Mouse (Mus musculus) forebrain, embryonic 13.5 days (tissue): Measurements from ENCODE around the gene Pgk1. TPM values are rescaled to one million over a fixed set of nuclear protein-coding genes. Genes with fewer than 3 reads are reported as not detected.
A peak's percentile ranks its signal among the peaks of the same experiment; 100 is the strongest.
"Not testable (repeated sequence)": the region's sequence is repeated elsewhere in the genome, so short reads cannot be mapped to it uniquely, and the experiment has no call there.

Experiments used
- ATAC-seq: fragments of 200-750 bp; cut with Nextera tagmentation; 2 replicates; pipeline ENCODE4 v1.8.0; 2017
- H3K27ac ChIP-seq: fragments of 300-500 bp; sonication (generic); 2 replicates; pipeline ENCODE4 v1.5.1; 2015; ENCODE audit warnings: inconsistent platforms, mild to moderate bottlenecking, moderate library complexity
- H3K27me3 ChIP-seq: fragments of 300-500 bp; sonication (generic); 2 replicates; pipeline ENCODE4 v1.6.1; 2015; ENCODE audit warnings: mild to moderate bottlenecking, inconsistent platforms
- H3K36me3 ChIP-seq: fragments of 300-500 bp; sonication (generic); 2 replicates; pipeline ENCODE4 v1.6.1; 2015; ENCODE audit warnings: mild to moderate bottlenecking, inconsistent platforms; ENCODE audit not compliant: poor library complexity, severe bottlenecking
- H3K4me1 ChIP-seq: fragments of 300-500 bp; sonication (generic); 2 replicates; pipeline ENCODE4 v1.6.1; 2015; ENCODE audit warnings: inconsistent platforms
- H3K4me2 ChIP-seq: fragments of 300-500 bp; sonication (generic); 2 replicates; pipeline ENCODE4 v1.6.1; 2015; ENCODE audit warnings: inconsistent platforms, mild to moderate bottlenecking, moderate library complexity
- H3K4me3 ChIP-seq: fragments of 300-500 bp; sonication (generic); 2 replicates; pipeline ENCODE4 v1.5.1; 2015; ENCODE audit warnings: mild to moderate bottlenecking, inconsistent platforms
- H3K9ac ChIP-seq: fragments of 300-500 bp; sonication (generic); 2 replicates; pipeline ENCODE4 v1.6.1; 2015; ENCODE audit warnings: mild to moderate bottlenecking, inconsistent platforms
- H3K9me3 ChIP-seq: fragments of 300-500 bp; sonication (generic); replicated peaks from 2 replicates; pipeline ENCODE4 v1.6.1; 2016; ENCODE audit warnings: inconsistent platforms
- WGBS: fragments of 180-500 bp; shearing (Covaris S2); methylation state at CpG from one replicate; pipeline ENCODE4 v1.1.7; 2015; 5-methylcytosine and 5-hydroxymethylcytosine counted together
- polyA plus RNA-seq: library from polyadenylated mRNA; unstranded; fragments of >200 nt; fragmentation: Nextera tagmentation; extraction: Ambion mirVana; gene quantifications from 2 replicates; pipeline ENCODE4 v1.2.1, GENCODE M21; 2015

Gene Pgk1
- polyA plus RNA-seq, 1 experiment from 2014 or later, result 346 TPM

DNA sequence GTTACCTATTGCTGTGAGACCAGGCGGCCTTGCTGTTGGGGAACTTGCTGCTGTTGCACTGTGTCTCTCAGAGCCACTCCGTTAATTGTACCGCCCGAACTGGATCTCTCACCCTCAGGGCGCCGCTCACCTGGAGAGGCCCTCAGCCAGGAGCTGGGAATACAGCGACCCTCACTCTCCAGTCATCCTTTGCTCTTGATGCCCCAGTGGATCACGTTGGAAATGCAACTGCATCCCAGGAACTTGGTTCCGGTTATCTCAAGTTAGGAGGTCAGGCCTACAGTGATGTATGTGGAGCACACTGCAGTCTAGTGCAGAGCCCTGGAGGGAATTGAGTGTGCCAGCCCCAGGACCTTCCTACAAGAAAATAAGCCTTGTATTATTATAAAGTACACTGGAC, 10.6 kb upstream of the Pgk1 start:
- H3K4me1 ChIP-seq, result no peaks in the 10 kb centered on the region
- 65% methylated on average over 9 of the region's 9 CpGs for WGBS
- ATAC-seq, result no peak

DNA sequence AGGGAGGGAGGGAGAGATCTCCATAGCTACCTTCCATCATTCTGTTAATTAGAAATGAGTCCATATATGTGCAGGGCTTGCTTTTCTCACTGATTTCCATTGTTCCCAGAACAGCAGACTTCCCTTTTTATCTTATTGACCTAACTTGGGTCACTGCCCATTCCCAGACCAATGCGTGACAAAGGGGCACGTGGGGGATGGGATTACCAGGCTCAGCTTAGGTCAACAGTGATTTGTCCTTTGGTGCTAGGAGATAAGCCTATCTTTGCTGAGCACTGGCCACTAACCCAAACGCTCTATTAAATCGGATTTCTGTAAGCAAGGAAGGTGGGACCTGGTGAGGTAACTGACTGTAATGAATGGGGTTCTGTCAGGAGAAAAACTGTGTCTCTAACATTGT, 2.6 kb upstream of the Pgk1 start:
- H3K36me3 ChIP-seq, result no peaks in the 10 kb centered on the region
- H3K4me2 ChIP-seq, result no peak overlapping the region
- H3K4me3 ChIP-seq, result no peak overlapping the region
- H3K27me3 ChIP-seq, result no peaks in the 10 kb centered on the region
- H3K4me1 ChIP-seq, result peaks cover 14% of the 10 kb centered on the region
- 32% methylated on average over 4 of the region's 4 CpGs for WGBS
- no peak overlapping the region for H3K9ac ChIP-seq
- no peaks in the 10 kb centered on the region for H3K9me3 ChIP-seq
- no peak overlapping the region for H3K27ac ChIP-seq
- ATAC-seq, result no peak

More for the DNA sequence above, 10.6 kb upstream of the Pgk1 start:
- Histone ChIP-seq H3K9me3 (no peaks in the 10 kb centered on the region), H3K4me3 (no peak overlapping the region), H3K4me2 (no peak overlapping the region), H3K36me3 (no peaks in the 10 kb centered on the region), H3K27me3 (no peaks in the 10 kb centered on the region), H3K9ac (no peak overlapping the region), H3K27ac (no peak overlapping the region)

DNA sequence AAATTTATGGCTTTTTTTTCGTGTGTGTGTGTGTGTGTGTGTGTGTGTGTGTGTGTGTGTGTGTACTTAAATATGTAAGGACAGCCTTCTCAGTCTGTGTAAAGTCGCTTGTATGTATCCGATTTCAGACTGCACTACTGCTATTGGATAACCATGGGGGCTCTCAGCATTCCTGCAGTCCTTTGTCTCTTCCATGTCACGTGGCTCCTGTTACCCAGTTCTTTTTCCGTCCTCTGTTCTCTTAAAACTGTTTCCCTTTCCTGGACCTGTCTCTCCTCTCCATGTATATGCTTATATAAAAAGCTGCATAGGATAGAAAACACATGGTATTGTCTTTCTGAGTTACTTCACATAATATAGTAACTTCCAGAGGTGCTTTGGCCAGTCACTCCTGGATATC, 1.2 kb upstream of the Pgk1 start:
- WGBS, result 15% methylated on average over 5 of the region's 5 CpGs
- Histone ChIP-seq H3K36me3 (no peaks in the 10 kb centered on the region), H3K9me3 (no peaks in the 10 kb centered on the region), H3K27me3 (no peaks in the 10 kb centered on the region), H3K27ac (peak overlapping the region; percentile 88), H3K9ac (no peak overlapping the region), H3K4me2 (peak overlapping the region; percentile 20; the same call in 1 of the 2 replicates), H3K4me1 (peaks cover 23% of the 10 kb centered on the region), H3K4me3 (no peak overlapping the region)
- no peak for ATAC-seq

DNA sequence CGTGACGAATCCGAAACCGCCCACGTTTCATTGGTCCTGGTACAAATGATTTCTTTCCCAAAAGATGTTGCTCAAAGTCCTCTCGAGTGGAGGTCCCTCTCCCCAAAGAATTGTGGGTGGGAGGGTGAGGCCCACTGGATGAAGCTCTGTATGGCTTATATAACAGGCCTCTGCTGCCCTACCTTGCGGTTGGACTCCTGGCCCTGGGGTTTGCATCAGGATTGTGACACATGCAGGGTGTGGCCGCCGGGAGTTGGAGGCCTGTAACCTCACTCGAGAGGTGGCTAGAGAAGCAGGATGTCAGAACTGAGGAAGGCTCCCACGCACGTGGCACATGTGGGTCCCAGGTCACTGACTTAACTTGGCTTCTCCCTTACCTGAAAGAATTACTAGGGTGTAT, 837 bp downstream of the Pgk1 start:
- peak overlapping the region; percentile 73 for H3K9ac ChIP-seq
- no peak for ATAC-seq
- peak overlapping the region; percentile 54 for H3K4me3 ChIP-seq
- H3K36me3 ChIP-seq, result no peaks in the 10 kb centered on the region
- H3K4me2 ChIP-seq, result peak overlapping the region; percentile 70
- no peaks in the 10 kb centered on the region for H3K9me3 ChIP-seq
- H3K4me1 ChIP-seq, result peaks cover 23% of the 10 kb centered on the region
- no peaks in the 10 kb centered on the region for H3K27me3 ChIP-seq
- 13% methylated on average over 12 of the region's 12 CpGs for WGBS
- peak overlapping the region; percentile 44; the same call in 1 of the 2 replicates for H3K27ac ChIP-seq

DNA sequence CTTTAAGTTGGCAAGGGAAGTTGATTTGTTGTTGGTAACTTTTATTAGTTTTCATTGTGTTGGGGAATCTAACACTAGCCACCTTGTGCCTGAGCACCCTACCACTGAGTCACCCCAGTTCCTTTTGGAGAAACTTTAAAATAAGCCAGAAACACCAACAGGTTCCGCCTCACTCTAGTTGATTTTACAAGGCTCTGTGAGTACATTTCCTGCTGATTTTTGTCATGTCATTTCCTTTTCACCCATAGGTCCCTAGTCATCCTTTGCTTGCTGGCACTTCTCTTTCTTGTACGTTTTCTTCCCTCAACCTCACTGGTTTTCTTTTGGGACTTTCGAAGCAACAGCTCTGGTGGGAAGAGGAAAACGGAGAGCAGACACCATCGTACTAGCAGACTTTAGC, 2.5 kb downstream of the Pgk1 start:
- Histone ChIP-seq H3K9ac (no peak overlapping the region), H3K27ac (peak overlapping the region; percentile 54), H3K4me2 (peak overlapping the region; percentile 70), H3K27me3 (no peaks in the 10 kb centered on the region), H3K36me3 (no peaks in the 10 kb centered on the region), H3K9me3 (no peaks in the 10 kb centered on the region), H3K4me3 (peak overlapping the region; percentile 54), H3K4me1 (peaks cover 23% of the 10 kb centered on the region)
- 62% methylated on average over 5 of the region's 5 CpGs for WGBS
- ATAC-seq, result no peak

DNA sequence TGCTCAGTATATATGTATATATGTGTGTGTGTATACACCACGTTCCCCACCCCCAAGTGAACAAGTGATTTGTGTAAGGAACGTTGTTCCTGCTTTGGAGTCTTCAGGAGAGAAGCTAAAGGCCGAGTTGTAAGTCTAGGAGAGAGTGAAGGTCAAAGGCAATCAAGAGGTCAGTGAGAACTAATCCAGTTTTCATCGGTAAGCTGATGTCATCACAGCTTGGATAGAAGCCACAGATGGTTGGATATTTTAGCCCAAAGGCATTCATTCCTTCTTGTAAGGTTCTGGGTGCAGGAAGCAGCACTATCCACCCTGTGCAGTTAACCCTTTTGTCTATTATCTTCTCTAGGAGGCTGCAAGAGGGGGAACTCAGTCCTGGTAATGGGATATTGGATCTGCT, 3.2 kb downstream of the Pgk1 start:
- H3K36me3 ChIP-seq, result peaks cover 3% of the 10 kb centered on the region; the same call in 1 of the 2 replicates
- H3K27me3 ChIP-seq, result no peaks in the 10 kb centered on the region
- H3K4me2 ChIP-seq, result peak overlapping the region; percentile 70
- H3K4me1 ChIP-seq, result peaks cover 23% of the 10 kb centered on the region
- H3K9ac ChIP-seq, result no peak overlapping the region
- H3K4me3 ChIP-seq, result peak overlapping the region; percentile 54; the same call in 1 of the 2 replicates
- no peak for ATAC-seq
- no peaks in the 10 kb centered on the region for H3K9me3 ChIP-seq
- H3K27ac ChIP-seq, result no peak overlapping the region
- 44% methylated on average over 4 of the region's 4 CpGs for WGBS

DNA sequence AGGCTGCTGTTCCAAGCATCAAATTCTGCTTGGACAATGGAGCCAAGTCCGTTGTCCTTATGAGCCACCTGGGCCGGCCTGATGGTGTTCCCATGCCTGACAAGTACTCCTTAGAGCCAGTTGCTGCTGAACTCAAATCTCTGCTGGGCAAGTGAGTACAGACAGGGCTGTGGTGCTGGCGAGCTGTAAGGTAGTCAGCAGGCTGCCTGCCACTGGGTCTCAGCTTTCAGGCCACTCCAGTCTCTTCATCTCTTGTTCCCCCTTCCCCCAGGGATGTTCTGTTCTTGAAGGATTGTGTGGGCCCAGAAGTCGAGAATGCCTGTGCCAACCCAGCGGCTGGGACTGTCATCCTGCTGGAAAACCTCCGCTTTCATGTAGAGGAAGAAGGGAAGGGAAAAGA, 7.5 kb downstream of the Pgk1 start:
- ATAC-seq, H3K4me3 ChIP-seq: not testable (repeated sequence)
- 90% methylated on average over 6 of the region's 6 CpGs for WGBS

DNA sequence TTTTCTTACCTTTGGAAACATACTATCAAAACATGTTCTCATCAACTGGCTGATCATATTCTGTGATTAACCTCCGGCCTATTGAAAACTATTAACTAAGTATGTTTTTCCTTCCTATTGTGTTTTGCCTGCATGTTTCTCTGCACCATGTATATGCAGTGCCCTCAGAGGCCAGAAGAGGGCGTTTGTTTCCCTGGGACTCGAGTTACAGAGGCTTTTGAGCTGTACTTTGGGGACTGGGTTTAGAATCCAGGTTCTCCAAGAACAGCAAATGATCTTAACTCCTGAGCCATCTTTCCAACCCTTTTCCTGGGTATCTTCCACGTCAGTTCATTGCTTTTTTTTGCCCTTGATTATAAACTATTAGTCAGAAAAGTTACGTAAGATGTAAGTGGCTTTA, 10.4 kb downstream of the Pgk1 start:
- Histone ChIP-seq H3K4me2 (no peak overlapping the region), H3K4me3 (no peak overlapping the region), H3K9me3 (no peaks in the 10 kb centered on the region), H3K36me3 (peaks cover 57% of the 10 kb centered on the region), H3K27me3 (no peaks in the 10 kb centered on the region), H3K9ac (no peak overlapping the region), H3K27ac (no peak overlapping the region), H3K4me1 (no peaks in the 10 kb centered on the region)
- ATAC-seq, result no peak
- 67% methylated on average over 5 of the region's 5 CpGs for WGBS

More for the DNA sequence above, 7.5 kb downstream of the Pgk1 start:
- H3K4me1 ChIP-seq, H3K9ac ChIP-seq, H3K4me2 ChIP-seq, H3K27me3 ChIP-seq, H3K9me3 ChIP-seq, H3K27ac ChIP-seq: not testable (repeated sequence)
- H3K36me3 ChIP-seq, result peaks cover 34% of the 10 kb centered on the region

DNA sequence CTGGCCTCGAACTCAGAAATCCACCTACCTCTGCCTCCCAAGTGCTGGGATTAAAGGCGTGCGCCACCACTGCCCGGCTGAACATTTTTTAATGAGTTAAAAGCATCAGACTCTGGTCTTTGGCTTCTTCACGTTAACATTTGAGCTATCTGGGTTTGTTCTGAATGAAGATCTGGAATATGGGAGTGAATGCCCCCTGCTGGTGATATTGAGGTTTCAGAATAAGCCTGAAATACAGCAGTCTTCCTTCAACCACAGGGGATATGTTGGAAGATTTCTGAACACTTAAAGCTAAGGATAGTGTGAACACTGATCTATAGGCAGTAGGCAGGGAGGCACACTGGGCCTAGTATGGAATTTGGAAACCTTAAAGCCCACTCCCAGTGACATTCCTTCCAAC, 12.0 kb downstream of the Pgk1 start:
- H3K4me1 ChIP-seq, result no peaks in the 10 kb centered on the region
- H3K27ac ChIP-seq, result no peak overlapping the region
- H3K9me3 ChIP-seq, result no peaks in the 10 kb centered on the region
- ATAC-seq, result no peak
- H3K4me2 ChIP-seq, result no peak overlapping the region
- H3K4me3 ChIP-seq, result no peak overlapping the region
- 86% methylated on average over 5 of the region's 5 CpGs for WGBS
- H3K36me3 ChIP-seq, result peaks cover 66% of the 10 kb centered on the region
- H3K27me3 ChIP-seq, result no peaks in the 10 kb centered on the region
- no peak overlapping the region for H3K9ac ChIP-seq

DNA sequence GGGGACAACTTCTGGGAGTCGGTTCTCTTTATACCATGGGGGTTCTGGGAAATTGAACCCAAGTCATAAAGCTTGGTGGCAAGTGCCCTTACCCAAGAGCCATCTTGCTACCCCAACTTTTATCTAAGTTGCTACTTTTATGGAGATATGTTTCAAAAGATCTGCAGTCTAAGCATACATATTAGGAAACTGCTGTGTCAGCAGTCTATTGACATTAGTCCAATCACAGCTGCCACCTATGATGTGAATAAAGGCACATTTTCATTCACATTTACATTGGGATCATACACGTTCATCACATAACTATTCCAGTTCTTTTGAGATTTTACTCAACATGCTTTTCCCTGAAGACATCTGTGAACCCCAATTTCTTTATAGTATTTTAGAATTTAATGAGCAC, 22.2 kb downstream of the Pgk1 start:
- H3K4me3 ChIP-seq, result no peak overlapping the region
- no peak overlapping the region for H3K27ac ChIP-seq
- no peaks in the 10 kb centered on the region for H3K27me3 ChIP-seq
- no peak for ATAC-seq
- no peaks in the 10 kb centered on the region for H3K4me1 ChIP-seq
- H3K4me2 ChIP-seq, result no peak overlapping the region
- WGBS, result 79% methylated on average over 2 of the region's 2 CpGs
- no peaks in the 10 kb centered on the region for H3K36me3 ChIP-seq
- H3K9me3 ChIP-seq, result no peaks in the 10 kb centered on the region
- no peak overlapping the region for H3K9ac ChIP-seq

DNA sequence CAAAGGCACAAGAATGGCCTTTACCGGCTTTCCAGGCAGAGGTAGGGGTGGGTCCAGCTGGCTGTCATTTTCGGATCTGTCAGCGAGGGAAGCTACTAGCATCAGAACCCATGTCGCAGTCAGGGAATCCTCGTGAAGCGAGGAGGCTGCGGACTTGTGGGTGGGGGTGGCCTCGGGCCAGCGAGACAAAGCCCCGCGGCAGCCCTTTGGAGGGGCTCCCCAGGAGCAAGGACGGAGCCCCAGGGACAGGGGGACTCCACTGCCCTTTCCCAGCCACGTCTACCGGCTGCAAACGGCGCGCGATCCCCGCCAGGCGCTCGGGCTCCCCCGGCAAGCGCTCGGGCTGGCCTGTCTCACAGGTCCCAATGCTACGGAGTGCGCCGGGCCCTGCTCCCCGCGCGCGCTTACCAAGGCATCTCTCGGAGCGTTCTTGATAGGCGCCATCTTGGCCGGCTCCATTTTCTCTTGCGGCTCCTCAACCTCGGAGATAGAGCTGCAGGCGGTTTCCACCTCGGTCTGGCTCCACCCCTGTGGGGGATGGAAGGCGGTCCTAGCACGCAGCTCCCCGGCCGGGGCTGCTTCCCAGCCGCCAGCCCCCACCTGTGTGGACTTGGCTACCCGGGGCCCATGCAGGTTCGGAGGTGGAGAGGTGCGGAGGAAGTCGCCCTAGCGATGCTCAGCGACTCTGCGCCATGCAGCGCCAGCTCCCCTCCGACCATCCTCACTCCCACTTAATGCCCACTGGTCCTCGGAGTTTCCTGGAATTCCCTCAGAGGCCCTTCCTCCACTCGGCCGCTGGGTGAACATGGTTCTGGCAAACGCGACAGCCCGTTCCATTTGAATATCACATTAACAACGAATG, 32.5 kb downstream of the Pgk1 start:
- 21% methylated on average over 45 of the region's 60 CpGs for WGBS
- peak overlapping the region; percentile 77 for H3K9ac ChIP-seq
- peak overlapping the region; percentile 55 for H3K4me3 ChIP-seq
- peak overlapping the region; percentile 84 for H3K27ac ChIP-seq
- ATAC-seq, result peak; percentile 97
- H3K27me3 ChIP-seq, result no peaks in the 10 kb centered on the region
- H3K9me3 ChIP-seq, result no peaks in the 10 kb centered on the region; the same call in 1 of the 2 replicates
- no peaks in the 10 kb centered on the region for H3K36me3 ChIP-seq
- no peaks in the 10 kb centered on the region for H3K4me1 ChIP-seq
- H3K4me2 ChIP-seq, result peak overlapping the region; percentile 57

DNA sequence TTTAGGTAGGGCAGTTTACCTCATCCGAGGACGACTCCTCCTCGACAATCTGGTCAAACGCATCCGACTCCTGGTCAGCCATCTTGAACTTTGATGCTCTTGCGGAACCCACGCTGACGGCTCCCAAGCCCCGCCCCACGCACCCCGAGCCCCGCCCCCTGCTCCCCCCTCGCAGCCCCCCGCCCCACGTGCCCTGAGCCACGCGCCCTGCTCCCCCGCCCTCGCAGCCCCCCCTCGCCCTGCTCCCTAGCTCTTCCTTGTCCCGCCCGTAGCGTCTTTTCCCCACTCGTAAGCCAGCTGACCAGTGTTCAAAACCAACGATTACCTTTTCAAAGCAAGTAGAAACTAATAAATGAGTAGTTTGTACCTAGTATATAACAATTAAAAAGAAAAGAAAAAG, 34.2 kb downstream of the Pgk1 start, which contains the start of gene Taf9b:
Taf9b (minus strand) TSS at position 101 of the 400 bp plus-strand sequence.
- peak within 1 kb of the TSS; percentile 55 for H3K4me3 ChIP-seq
- 93% methylated on average over 25 of the region's 25 CpGs for WGBS
- ATAC-seq, result no peak
- no peaks in the 10 kb centered on the region for H3K4me1 ChIP-seq
- no peaks in the 10 kb centered on the region; the same call in 1 of the 2 replicates for H3K9me3 ChIP-seq
- no peak within 1 kb of the TSS for H3K9ac ChIP-seq
- no peaks in the 10 kb centered on the region for H3K27me3 ChIP-seq
- H3K36me3 ChIP-seq, result no peaks in the 10 kb centered on the region
- H3K4me2 ChIP-seq, result peak within 1 kb of the TSS; percentile 57
- H3K27ac ChIP-seq, result no peak within 1 kb of the TSS
